Mouse (Mus musculus) spleen, postnatal 0 days (tissue): Measurements from ENCODE around the gene Srsf2. TPM values are rescaled to one million over a fixed set of nuclear protein-coding genes. Genes with fewer than 3 reads are reported as not detected.

ENCODE experiments used
- polyA plus RNA-seq: library from polyadenylated mRNA; unstranded; fragments of >200 nt; fragmentation: Nextera tagmentation; extraction: Ambion mirVana; gene quantifications from 2 replicates; pipeline ENCODE4 v1.2.1, GENCODE M21; 2015

Srsf2 gene
- 583 and 603 TPM in 2 replicates for polyA plus RNA-seq

DNA sequence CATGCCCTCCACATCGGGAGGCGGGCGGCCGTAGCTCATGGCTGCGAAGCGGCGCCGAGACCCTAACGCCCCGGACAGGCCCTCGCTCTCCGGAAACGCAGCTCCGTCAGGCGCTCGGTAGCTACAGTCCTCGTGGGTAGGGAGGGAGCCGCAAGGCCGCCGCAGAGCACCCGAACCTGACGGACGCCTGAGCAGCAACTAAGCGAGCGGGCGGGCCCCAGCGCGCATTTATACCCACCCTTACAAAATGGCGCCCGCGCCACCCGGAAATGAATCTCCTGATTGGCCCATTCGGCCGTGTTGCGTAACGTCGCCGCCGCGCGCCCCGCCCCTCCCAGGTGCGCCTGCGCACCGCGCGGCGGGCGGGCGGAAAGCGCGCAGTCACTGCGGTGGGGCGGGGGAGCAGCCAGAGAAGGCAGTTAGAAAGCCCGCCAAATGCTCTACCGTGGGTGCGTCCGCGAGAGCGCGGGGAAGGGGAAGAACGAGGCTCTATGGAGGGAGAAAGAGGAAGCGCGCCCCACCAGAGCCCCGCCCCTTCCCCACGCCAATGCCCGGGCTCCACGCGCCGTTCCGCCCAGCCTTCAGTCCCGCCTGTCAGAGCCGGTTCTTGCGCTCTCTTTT lies at the start of gene Srsf2:
Gene Srsf2, minus strand, starts transcription at position 204 of the 621 bp plus-strand sequence.

DNA sequence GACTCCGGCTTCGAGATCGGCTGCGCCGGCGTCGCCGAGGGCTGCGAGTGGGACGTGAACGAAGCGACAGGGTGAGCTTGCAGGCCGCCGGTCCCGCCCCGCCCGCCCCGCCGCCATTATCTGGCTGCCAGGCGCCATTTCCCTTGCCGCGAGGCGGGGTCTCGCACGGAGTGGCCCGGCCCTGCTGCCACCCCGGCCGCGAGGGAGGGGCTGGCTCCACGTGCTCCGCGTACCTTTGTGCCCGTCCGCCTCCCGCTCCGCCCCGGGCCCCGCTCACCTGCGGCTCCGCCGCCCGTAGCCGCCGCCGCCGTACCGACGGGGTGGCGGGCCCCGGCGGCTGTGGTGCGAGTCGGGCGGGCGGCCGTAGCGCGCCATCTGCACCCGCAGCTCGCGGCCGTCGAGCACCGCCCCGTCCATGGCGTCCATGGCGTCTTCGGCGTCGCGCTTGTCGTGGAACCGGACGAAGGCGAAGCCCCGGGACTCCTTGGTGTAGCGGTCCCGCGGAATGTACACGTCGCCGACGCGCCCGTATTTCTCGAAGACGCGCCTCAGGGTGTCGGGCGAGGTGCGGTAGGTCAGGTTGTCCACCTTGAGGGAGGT lies 503 bp downstream of the Srsf2 start, which contains the start of gene Mfsd11:
Gene Mfsd11, plus strand, starts transcription at position 150 of the 600 bp plus-strand sequence.

DNA sequence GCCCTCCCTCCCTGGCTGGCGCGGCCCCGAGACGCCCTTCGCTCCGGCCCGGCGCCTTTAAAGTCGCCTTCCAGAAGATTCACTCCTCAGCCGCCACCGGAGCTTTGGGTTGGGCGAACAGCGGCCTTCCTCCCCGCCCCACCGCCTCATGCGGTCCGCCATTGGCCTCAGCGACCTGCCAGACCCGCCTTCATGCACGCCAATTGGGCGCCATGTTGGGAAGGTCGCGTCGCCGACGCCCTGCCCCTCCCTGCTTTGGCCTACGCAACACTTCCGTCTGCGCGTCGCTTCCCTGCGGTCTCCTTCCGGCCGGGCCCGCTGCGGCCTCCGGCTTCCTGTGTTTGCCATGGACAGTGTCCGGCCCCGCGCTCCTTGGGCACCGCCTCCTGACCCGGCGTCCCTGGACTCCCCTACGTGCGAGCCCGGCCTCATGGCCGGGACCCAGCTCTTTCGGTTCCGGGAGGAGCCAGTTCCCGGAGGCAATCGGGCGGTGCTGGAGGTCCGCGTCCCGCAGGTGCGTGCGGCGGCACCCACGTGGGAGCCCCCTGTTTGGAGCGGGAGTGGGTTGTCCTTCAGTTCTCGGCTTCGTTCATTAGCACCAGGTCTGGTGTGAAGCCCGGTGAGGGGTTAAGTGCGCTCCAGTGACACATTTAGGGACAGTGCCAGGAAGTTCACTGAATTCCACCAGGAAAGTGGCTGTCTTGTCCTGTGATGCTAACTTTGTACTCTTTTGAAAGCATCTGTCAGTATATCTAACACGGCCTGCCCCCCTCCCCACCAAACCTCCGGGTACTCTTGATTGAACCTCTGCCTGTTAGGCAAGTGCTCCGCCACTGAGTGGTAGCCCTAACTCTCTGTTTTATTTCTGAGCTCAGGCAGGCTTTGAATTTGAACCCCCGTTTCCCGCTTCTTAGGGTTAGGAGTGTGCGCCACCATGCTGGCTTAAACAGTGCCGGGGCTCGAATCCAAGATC lies 9.3 kb downstream of the Srsf2 start, which contains the start of the genes Mettl23 and Jmjd6:
Gene Mettl23, plus strand, starts transcription at position 18 of the 973 bp plus-strand sequence.
Gene Jmjd6, minus strand, starts transcription at position 189 of the 973 bp plus-strand sequence.

DNA sequence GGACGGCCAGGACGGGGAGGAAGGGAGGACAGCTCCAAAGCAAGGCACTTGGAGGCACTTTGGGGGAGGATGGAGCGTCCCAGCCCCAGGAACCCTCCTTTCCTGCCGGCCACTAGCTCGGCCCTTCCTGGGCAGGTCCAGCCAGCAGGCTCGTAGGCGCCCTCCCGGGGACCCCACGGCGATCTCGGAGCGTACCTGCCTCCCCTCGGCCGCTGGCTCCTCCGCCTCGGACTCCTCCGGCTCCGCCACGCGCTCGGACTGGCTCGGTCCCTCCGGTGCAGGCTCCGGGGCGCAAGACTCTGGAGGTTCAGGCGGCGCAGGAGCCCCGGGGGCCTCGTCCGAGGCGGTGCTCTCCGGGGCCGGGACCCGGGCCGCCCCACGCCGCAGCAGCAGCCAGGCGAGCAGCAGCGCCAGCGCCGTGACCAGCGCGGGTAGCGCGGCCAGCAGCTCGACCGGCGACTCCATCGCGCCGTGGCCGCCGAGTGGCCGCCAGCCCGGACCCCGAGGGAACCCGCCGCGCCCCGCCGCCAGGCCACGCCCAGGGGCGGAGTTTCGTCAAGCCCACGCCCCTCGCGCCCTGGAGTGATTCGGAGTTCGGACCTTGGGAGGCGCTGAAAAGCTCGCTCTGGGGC lies 25.2 kb downstream of the Srsf2 start, which contains the start of gene Mxra7:
Gene Mxra7, minus strand, starts transcription at position 513 of the 632 bp plus-strand sequence.

Other genes starting within 250 kb of the Srsf2 start
- 7.3 and 10.1 TPM in 2 replicates for gene Rhbdf2, start 226.1 kb downstream of the Srsf2 start, polyA plus RNA-seq
- 0.56 and 0.72 TPM in 2 replicates for gene Prcd, start 199.6 kb downstream of the Srsf2 start, polyA plus RNA-seq
- gene Cygb, start 198.8 kb downstream of the Srsf2 start, polyA plus RNA-seq: 5.5 and 7.3 TPM in 2 replicates
- gene St6galnac1, start 77.6 kb downstream of the Srsf2 start, polyA plus RNA-seq: not detected in 2 replicates
- 8.9 and 12.7 TPM in 2 replicates for gene Mxra7, start 25.0 kb downstream of the Srsf2 start, polyA plus RNA-seq
- 45.9 and 46.3 TPM in 2 replicates for gene Mettl23, start 9.8 kb downstream of the Srsf2 start, polyA plus RNA-seq
- 28.6 and 29.2 TPM in 2 replicates for gene Jmjd6, start 9.6 kb downstream of the Srsf2 start, polyA plus RNA-seq
- 19.3 and 20.5 TPM in 2 replicates for gene Mfsd11, start 654 bp downstream of the Srsf2 start, polyA plus RNA-seq
- 0.02 and 0.07 TPM in 2 replicates for gene Mgat5b, start 65.8 kb upstream of the Srsf2 start, polyA plus RNA-seq